Mouse (Mus musculus) lung, adult 2 months (tissue): Measurements from ENCODE around the gene Mrtfa.

Experiments used
- CTCF ChIP-seq: fragments of 200-500 bp; IDR thresholded peaks from 2 replicates; pipeline ENCODE4 v1.5.1; 2011; ENCODE audit warnings: mild to moderate bottlenecking, low read length, control low read depth; ENCODE audit not compliant: insufficient read depth
- POLR2A ChIP-seq: fragments of 200-500 bp; IDR thresholded peaks from 2 replicates; pipeline ENCODE4 v1.6.1; 2011; ENCODE audit warnings: low read depth, mild to moderate bottlenecking, control low read depth, low read length, borderline replicate concordance; ENCODE audit errors: extremely low read depth

DNA sequence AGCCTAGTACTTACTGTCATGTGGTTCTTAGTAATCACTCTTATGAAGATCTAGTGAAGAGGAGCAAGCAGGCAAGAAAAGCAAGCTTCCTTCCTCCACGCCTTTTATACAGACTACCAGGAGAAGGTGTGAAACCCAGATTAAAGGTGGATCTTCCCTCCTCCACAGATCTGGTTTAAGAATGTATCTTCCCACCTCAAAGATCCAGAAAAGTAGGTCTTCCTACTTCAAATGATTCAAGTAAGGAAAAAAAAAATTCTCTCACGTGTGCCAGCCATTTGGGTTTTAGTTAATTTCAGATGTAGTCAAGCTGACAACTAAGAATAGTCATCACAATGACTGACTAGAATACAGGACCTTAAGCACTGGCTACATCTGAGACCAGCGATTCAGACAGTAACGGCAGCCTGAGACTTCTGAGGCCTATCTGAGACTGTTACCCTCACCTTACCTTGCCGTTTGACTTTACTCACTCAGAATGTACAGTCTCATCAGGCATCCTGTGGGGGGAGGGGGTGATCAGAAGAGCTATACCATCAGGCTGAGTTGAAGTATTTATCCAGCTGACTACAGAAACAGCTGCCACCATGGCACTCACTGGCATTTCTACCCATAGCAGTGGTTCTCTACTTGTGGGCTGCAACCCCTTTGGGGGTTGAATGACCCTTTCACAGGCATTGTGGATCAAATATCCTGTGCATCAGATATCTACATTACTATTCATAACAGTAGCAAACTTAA is 121.7 kb downstream of the Mrtfa start:
- no peak for TF ChIP-seq POLR2A
- no peak for TF ChIP-seq CTCF
